Mouse (Mus musculus): Measurements from ENCODE around the gene Hsd17b10. TPM values are rescaled to one million over a fixed set of nuclear protein-coding genes. Genes with fewer than 3 reads are reported as not detected.

Gene Hsd17b10
- polyA plus RNA-seq (2014; fragmentation: Illumina TruSeq; extraction: RNeasy Lipid Tissue Mini Kit (QIAGEN cat#74804)) = 107 TPM

GRCm38 (mm10) chrX:152001737-152002710 is at the start of gene Hsd17b10:
TSS of gene Hsd17b10 (plus strand) at chrX:152001845.

DNA sequence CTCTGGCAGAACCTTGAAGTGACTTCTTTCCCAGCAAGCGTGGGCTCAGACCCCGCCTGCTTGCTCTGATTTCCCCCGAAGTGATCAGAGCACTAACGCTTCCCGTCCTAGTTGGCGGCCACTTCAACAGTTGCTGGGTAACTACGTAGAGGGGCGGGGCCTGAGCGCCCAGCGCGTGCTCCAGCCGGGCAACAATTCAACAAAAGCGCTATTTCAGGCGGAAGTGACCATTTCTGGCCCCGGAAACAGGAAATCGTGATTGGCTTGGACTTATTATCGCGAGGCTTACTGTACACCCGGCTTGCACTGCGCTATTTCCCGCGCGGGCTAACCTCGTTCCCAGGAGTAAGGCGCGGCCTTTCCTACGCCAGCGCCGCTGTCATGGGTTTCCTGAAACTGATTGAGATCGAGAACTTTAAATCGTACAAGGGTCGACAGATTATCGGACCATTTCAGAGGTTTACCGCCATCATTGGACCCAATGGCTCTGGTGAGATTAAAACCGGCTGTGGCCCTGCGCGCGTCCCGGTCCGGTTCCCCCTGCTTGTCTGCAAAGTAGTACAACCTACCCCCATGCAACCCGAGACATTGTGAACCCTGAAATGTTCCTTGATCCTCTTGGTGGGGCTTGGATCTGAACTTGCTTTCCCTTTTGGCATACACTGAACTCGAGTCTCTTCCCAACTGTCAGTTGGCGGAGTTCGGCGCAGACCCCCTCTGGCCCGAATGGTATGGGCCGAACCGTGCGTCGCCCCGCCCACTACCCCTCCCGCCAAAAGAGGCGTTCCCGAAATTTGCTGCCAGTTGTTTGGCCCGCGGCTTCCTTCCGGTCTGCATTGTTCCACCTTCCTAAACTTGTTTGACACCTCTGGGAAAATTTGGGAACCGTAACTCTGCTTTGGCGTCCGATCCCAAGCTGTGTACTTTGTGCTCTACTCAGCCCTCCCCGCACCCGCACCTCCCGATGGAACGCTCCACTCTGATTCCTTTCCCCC is 14.8 kb downstream of the Hsd17b10 start, which contains the start of the genes Ribc1 and Smc1a:
Ribc1 (minus strand) TSS at position 145 of the 995 bp plus-strand sequence.
Smc1a (plus strand) TSS at position 278 of the 995 bp plus-strand sequence.

Other genes starting within 250 kb of the Hsd17b10 start
- gene Huwe1, start 201.0 kb upstream of the Hsd17b10 start, polyA plus RNA-seq (2014; fragmentation: Illumina TruSeq; extraction: RNeasy Lipid Tissue Mini Kit (QIAGEN cat#74804)) = 201 TPM
- 1.1 TPM for gene Ribc1, start 14.4 kb downstream of the Hsd17b10 start, polyA plus RNA-seq (2014; fragmentation: Illumina TruSeq; extraction: RNeasy Lipid Tissue Mini Kit (QIAGEN cat#74804))
- gene Smc1a, start 14.6 kb downstream of the Hsd17b10 start, polyA plus RNA-seq (2014; fragmentation: Illumina TruSeq; extraction: RNeasy Lipid Tissue Mini Kit (QIAGEN cat#74804)) = 118 TPM
- 1.7 TPM for gene Iqsec2, start 142.4 kb downstream of the Hsd17b10 start, polyA plus RNA-seq (2014; fragmentation: Illumina TruSeq; extraction: RNeasy Lipid Tissue Mini Kit (QIAGEN cat#74804))
- 17.0 TPM for gene Kdm5c, start 231.2 kb downstream of the Hsd17b10 start, polyA plus RNA-seq (2014; fragmentation: Illumina TruSeq; extraction: RNeasy Lipid Tissue Mini Kit (QIAGEN cat#74804))

Data from ovary, adult 10 weeks (tissue).